Mouse (Mus musculus) layer of hippocampus, adult 2 months (tissue): Measurements from ENCODE around the gene Mpped2. TPM values are rescaled to one million over a fixed set of nuclear protein-coding genes. Genes with fewer than 3 reads are reported as not detected.

Source experiments
- DNase-seq, 2 experiments: peaks; one replicate each; pipeline ENCODE4 v3.0.0; 2022; ENCODE audit warnings: low spot score in 2 of 2
- H3K27ac ChIP-seq: fragments of 200-600 bp; 2 replicates; pipeline ENCODE4 v1.8.1; 2022
- H3K4me3 ChIP-seq: fragments of 200-600 bp; 2 replicates; pipeline ENCODE4 v1.8.1; 2022; ENCODE audit warnings: mild to moderate bottlenecking
- CTCF ChIP-seq: fragments of 200-600 bp; conservative IDR thresholded peaks from 2 replicates; pipeline ENCODE4 v1.8.1; 2022; ENCODE audit warnings: antibody characterized with exemption, mild to moderate bottlenecking, moderate library complexity
- total RNA-seq, 2 experiments: library from RNA; stranded (reverse); gene quantifications; 2 replicates each; pipeline ENCODE4 v1.2.3; 2021

Gene Mpped2
- total RNA-seq, 2 experiments from 2014 or later = 36.9 to 42.7 TPM

- Histone ChIP-seq H3K27ac (no peak overlapping the region), H3K4me3 (no peak overlapping the region)
- no peak for DNase-seq
- TF ChIP-seq CTCF = no peak
These were observed 42.8 kb downstream of the Mpped2 start for GRCm38 (mm10) chr2:106735792-106736359.

- TF ChIP-seq CTCF = no peak
- Histone ChIP-seq H3K27ac (no peak overlapping the region), H3K4me3 (no peak overlapping the region)
- no peak for DNase-seq
These were observed 45.9 kb downstream of the Mpped2 start for GRCm38 (mm10) chr2:106738951-106739350.

GRCm38 (mm10) chr2:106744086-106744485 lies 51.0 kb downstream of the Mpped2 start:
- no peak for DNase-seq
- TF ChIP-seq CTCF = no peak
- Histone ChIP-seq H3K4me3 (no peak overlapping the region), H3K27ac (no peak overlapping the region)

GRCm38 (mm10) chr2:106744601-106745000 lies 51.5 kb downstream of the Mpped2 start:
- no peak for TF ChIP-seq CTCF
- H3K27ac ChIP-seq = no peak overlapping the region
- no peak overlapping the region for H3K4me3 ChIP-seq
- no peak for DNase-seq

DNA sequence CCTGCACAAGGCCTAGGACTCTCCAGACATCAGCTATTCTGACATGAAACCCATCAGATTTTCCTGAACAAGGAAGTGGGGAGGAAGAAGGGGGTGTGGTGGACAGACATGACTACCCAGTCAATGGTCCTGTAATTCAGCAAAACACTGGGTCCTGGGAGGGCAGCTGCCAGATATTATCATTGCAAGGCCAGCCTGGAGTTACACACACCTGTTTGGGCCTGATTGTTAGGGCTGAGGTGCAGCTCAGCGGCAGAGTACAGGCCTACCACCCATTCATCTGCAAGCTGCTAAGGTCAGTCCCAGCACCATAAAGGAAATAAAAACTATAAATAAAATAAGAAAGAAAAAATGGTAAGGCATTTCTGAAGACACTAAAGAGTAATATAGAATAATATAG lies 52.3 kb downstream of the Mpped2 start:
- H3K27ac ChIP-seq = no peak overlapping the region

GRCm38 (mm10) chr2:106746211-106746610 lies 53.1 kb downstream of the Mpped2 start:
- peak overlapping the region; percentile 70 for H3K27ac ChIP-seq
- DNase-seq = peak in 1 of 2 experiments; percentile 22
- no peak overlapping the region for H3K4me3 ChIP-seq
- TF ChIP-seq CTCF = no peak

More for the DNA sequence above, 52.3 kb downstream of the Mpped2 start:
- no peak overlapping the region for H3K4me3 ChIP-seq
- no peak for TF ChIP-seq CTCF
- no peak for DNase-seq

- Histone ChIP-seq H3K4me3 (peak overlapping the region; percentile 22; the same call in 1 of the 2 replicates), H3K27ac (peak overlapping the region; percentile 89)
- DNase-seq = no peak
- TF ChIP-seq CTCF = no peak
These were observed 53.8 kb downstream of the Mpped2 start for GRCm38 (mm10) chr2:106746905-106747304.

GRCm38 (mm10) chr2:106747342-106747741 lies 54.3 kb downstream of the Mpped2 start:
- TF ChIP-seq CTCF = no peak
- H3K4me3 ChIP-seq = peak overlapping the region; percentile 22; the same call in 1 of the 2 replicates
- peak; percentile 49 to 66 for DNase-seq
- H3K27ac ChIP-seq = peak overlapping the region; percentile 89

GRCm38 (mm10) chr2:106750878-106751277 lies 57.8 kb downstream of the Mpped2 start:
- Histone ChIP-seq H3K27ac (no peak overlapping the region), H3K4me3 (no peak overlapping the region)
- TF ChIP-seq CTCF = no peak
- no peak for DNase-seq

GRCm38 (mm10) chr2:106753703-106754102 lies 60.6 kb downstream of the Mpped2 start:
- Histone ChIP-seq H3K27ac (no peak overlapping the region), H3K4me3 (no peak overlapping the region)
- TF ChIP-seq CTCF = no peak
- DNase-seq = no peak

- Histone ChIP-seq H3K27ac (no peak overlapping the region), H3K4me3 (no peak overlapping the region)
- TF ChIP-seq CTCF = no peak
- DNase-seq = no peak
These were observed 61.6 kb downstream of the Mpped2 start for GRCm38 (mm10) chr2:106754696-106755095.

DNA sequence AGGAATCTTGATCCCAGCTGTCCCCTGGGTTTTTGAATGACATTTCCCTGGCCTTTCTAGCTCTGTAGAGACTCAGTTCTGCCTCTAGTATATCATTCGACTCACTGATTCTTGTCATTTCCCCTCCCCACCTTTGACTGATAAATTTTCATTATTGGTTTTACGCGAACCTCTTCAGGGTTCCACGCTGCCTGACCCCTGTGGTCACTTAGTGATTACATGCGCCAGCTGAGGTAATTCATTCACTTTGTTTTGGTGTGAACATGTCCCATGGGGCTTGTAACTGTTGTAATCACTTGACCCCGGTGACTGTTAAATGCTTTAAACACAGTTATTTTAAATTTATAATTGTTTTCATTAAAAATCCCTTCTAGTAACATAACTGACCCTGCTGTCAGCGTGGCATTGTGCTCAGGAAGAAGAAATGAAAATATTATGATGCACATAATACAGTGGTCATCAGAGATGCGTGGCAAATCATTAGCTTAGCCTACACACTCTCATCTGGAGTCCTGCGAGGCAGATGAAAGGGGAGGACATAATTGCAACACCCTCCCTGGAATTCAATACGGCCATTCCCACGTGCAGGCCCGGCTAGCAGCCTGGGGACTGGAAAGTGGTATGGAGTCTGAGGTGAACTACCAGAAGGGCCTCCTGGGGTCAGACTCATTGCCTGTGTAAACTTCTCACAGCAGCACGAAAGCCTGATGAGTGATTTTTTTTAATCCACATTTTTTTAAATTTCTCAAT lies 63.5 kb downstream of the Mpped2 start:
- no peak for TF ChIP-seq CTCF
- Histone ChIP-seq H3K4me3 (no peak overlapping the region), H3K27ac (no peak overlapping the region)
- no peak for DNase-seq

DNA sequence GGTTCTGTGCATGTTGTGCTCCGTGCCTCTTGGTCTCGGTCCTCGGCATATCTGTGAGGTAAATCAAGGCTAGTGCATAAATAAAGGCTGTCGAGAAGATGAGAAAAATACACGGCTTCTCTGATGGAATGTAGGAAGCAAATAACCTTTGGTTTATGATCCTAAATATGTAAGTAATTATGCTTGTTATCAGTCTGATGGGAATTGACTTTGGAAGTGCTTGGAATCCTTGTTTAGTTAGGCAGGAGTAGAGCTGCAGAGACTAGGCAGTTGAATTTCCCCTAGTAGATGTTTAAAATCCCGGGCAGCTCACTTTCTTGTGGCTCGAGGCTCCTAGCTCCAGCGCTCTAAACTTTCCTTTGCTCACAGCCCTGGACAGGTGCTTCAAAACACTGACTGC lies 69.9 kb downstream of the Mpped2 start:
- no peak for TF ChIP-seq CTCF
- no peak overlapping the region for H3K4me3 ChIP-seq
- H3K27ac ChIP-seq = no peak overlapping the region
- DNase-seq = no peak

- H3K27ac ChIP-seq = no peak overlapping the region
- no peak for DNase-seq
- no peak overlapping the region for H3K4me3 ChIP-seq
- no peak for TF ChIP-seq CTCF
These were observed 76.2 kb downstream of the Mpped2 start for GRCm38 (mm10) chr2:106769236-106769635.
